Comparison of ENCODE assay signal across 8 mouse cellular contexts in genomic region chr19:5001666-5002406, GRCm38 (mm10). TPM values are rescaled to one million over a fixed set of nuclear protein-coding genes. Genes with fewer than 3 reads are reported as not detected.
DNase-seq lines count a peak whose midpoint lies in the region; ATAC-seq and TF ChIP-seq lines count a peak whose summit lies in the region.

No protein-coding gene starts in this region.

- H3K9me3 ChIP-seq in heart, embryonic 15.5 days (replicated peaks) = no peaks in the 10 kb centered on the region
- no peaks in the 10 kb centered on the region for H3K9me3 ChIP-seq in liver, embryonic 12.5 days (replicated peaks)
- no peaks in the 10 kb centered on the region for H3K9me3 ChIP-seq in neural tube, embryonic 11.5 days (ENCODE audit: control insufficient read depth, low read length)
- no peaks in the 10 kb centered on the region for H3K9me3 ChIP-seq in stomach, embryonic 15.5 days

- H3K27me3 ChIP-seq in heart, embryonic 15.5 days = no peaks in the 10 kb centered on the region
- peaks cover 57% of the 10 kb centered on the region for H3K27me3 ChIP-seq in liver, embryonic 12.5 days (replicated peaks)
- no peaks in the 10 kb centered on the region for H3K27me3 ChIP-seq in neural tube, embryonic 11.5 days (ENCODE audit: control insufficient read depth, insufficient read depth, low read length)
- peaks cover 6% of the 10 kb centered on the region; the same call in 1 of the 2 replicates for H3K27me3 ChIP-seq in stomach, embryonic 15.5 days (replicated peaks)

- H3K36me3 ChIP-seq in heart, embryonic 15.5 days = no peaks in the 10 kb centered on the region
- no peaks in the 10 kb centered on the region for H3K36me3 ChIP-seq in liver, embryonic 12.5 days
- H3K36me3 ChIP-seq in neural tube, embryonic 11.5 days (ENCODE audit: control insufficient read depth, insufficient read depth, low read length) = no peaks in the 10 kb centered on the region
- no peaks in the 10 kb centered on the region for H3K36me3 ChIP-seq in stomach, embryonic 15.5 days

- peak; percentile 71 for ATAC-seq in erythroid progenitor cell, adult 5-6 weeks (replicated peaks; ENCODE audit: low FRiP score, poor library complexity, severe bottlenecking)
- ATAC-seq in heart, embryonic 15.5 days (replicated peaks; ENCODE audit: insufficient number of reproducible peaks, insufficient read depth, low FRiP score, low read depth) = peak; percentile 84
- 0 out of 2 replicates have a peak, but pooled peaks have one; percentile 24 for ATAC-seq in liver, embryonic 12.5 days
- ATAC-seq in neural tube, embryonic 11.5 days (ENCODE audit: insufficient read depth, low FRiP score, low TSS enrichment) = peak; percentile 93
- ATAC-seq in stomach, embryonic 15.5 days (ENCODE audit: insufficient read depth, low FRiP score, low read depth) = peak; percentile 73

- peak; percentile 93 for DNase-seq in CD4-positive, CD25-positive, alpha-beta regulatory T cell, adult 2 months (ENCODE audit: low read depth, low spot score)
- DNase-seq in brain, embryonic 14.5 days (ENCODE audit: low read depth) = peak; percentile 99
- peak; percentile 80 for DNase-seq in kidney, postnatal 14 days
- DNase-seq in neural tube, embryonic 11.5 days (ENCODE audit: low spot score) = peak; percentile 92

- peak overlapping the region; percentile 50 for H3K27ac ChIP-seq in heart, embryonic 15.5 days
- H3K27ac ChIP-seq in liver, embryonic 12.5 days = no peak overlapping the region
- H3K27ac ChIP-seq in neural tube, embryonic 11.5 days (ENCODE audit: low read depth, low read length) = peak overlapping the region; percentile 35; the same call in 1 of the 2 replicates
- peak overlapping the region; percentile 54 for H3K27ac ChIP-seq in stomach, embryonic 15.5 days

- TF ChIP-seq CTCF in brain, embryonic 14.5 days (IDR thresholded peaks at IDR 0.05; ENCODE audit: borderline replicate concordance, extremely low read depth, insufficient read depth, insufficient read length) = peak; percentile 98

- TF ChIP-seq POLR2A in brain, embryonic 14.5 days (IDR thresholded peaks at IDR 0.05; ENCODE audit: borderline replicate concordance, extremely low read depth, insufficient read depth, insufficient read length, poor library complexity, severe bottlenecking) = 0 out of 2 replicates have a peak, but pooled peaks have one; percentile 7

- H3K4me2 ChIP-seq in heart, embryonic 15.5 days = peak overlapping the region; percentile 68
- H3K4me2 ChIP-seq in liver, embryonic 12.5 days = peak overlapping the region; percentile 36
- peak overlapping the region; percentile 43 for H3K4me2 ChIP-seq in neural tube, embryonic 11.5 days (ENCODE audit: low read depth)
- H3K4me2 ChIP-seq in stomach, embryonic 15.5 days = peak overlapping the region; percentile 50

- H3K9ac ChIP-seq in heart, embryonic 15.5 days = peak overlapping the region; percentile 39
- H3K9ac ChIP-seq in liver, embryonic 12.5 days = no peak overlapping the region
- H3K9ac ChIP-seq in neural tube, embryonic 11.5 days (ENCODE audit: low read length) = peak overlapping the region; percentile 23; the same call in 1 of the 2 replicates
- no peak overlapping the region for H3K9ac ChIP-seq in stomach, embryonic 15.5 days

- 1% methylated on average over 39 of the region's 39 CpGs for WGBS in heart, embryonic 15.5 days
- 3% methylated on average over 39 of the region's 39 CpGs for WGBS in liver, embryonic 12.5 days (ENCODE audit: insufficient replicate concordance)
- WGBS in neural tube, embryonic 11.5 days = under 1% methylated on average over 39 of the region's 39 CpGs
- WGBS in stomach, embryonic 15.5 days = under 1% methylated on average over 39 of the region's 39 CpGs

- peaks cover 10% of the 10 kb centered on the region for H3K4me1 ChIP-seq in heart, embryonic 15.5 days (replicated peaks)
- H3K4me1 ChIP-seq in liver, embryonic 12.5 days = peaks cover 8% of the 10 kb centered on the region; the same call in 1 of the 2 replicates
- H3K4me1 ChIP-seq in neural tube, embryonic 11.5 days (ENCODE audit: control insufficient read depth, insufficient read depth, low read length) = 0 out of 2 replicates have a peak, but pooled peaks cover 5% of the 10 kb centered on the region
- peaks cover 6% of the 10 kb centered on the region for H3K4me1 ChIP-seq in stomach, embryonic 15.5 days

- H3K4me3 ChIP-seq in heart, embryonic 15.5 days = peak overlapping the region; percentile 37
- H3K4me3 ChIP-seq in liver, embryonic 12.5 days = no peak overlapping the region
- peak overlapping the region; percentile 21 for H3K4me3 ChIP-seq in neural tube, embryonic 11.5 days (ENCODE audit: low read depth, low read length)
- peak overlapping the region; percentile 23 for H3K4me3 ChIP-seq in stomach, embryonic 15.5 days (replicated peaks)

RNA-seq across cellular contexts. Expression of gene Npas4, which starts 11.7 kb away (rescaled TPM):
- polyA plus RNA-seq in brain, embryonic 14.5 days (2012; rRNA removed) = 4.1 and 7.8 TPM in 2 replicates
- total RNA-seq in erythroid progenitor cell, adult 5-6 weeks (2015; ENCODE audit: low replicate concordance) = not detected in 2 replicates
- not detected in 2 replicates for total RNA-seq in erythroid progenitor cell, adult 5-6 weeks (2017; ENCODE audit: low replicate concordance)
- polyA plus RNA-seq in heart, embryonic 15.5 days (2015; fragmentation: Nextera tagmentation; extraction: Ambion mirVana) = 0.10 and 0.23 TPM in 2 replicates
- not detected in 2 replicates for polyA plus RNA-seq in liver, embryonic 12.5 days (2016; fragmentation: Nextera tagmentation; extraction: Ambion mirVana)
- 0.12 TPM in 1 of 2 replicates, not detected in the other for polyA plus RNA-seq in neural tube, embryonic 11.5 days (2014; fragmentation: Nextera tagmentation; extraction: Ambion mirVana)
- polyA plus RNA-seq in stomach, embryonic 15.5 days (2015; fragmentation: Nextera tagmentation; extraction: Ambion mirVana) = 0.22 and 0.24 TPM in 2 replicates

RNA-seq across cellular contexts. Expression of gene Slc29a2, which starts 21.8 kb away (rescaled TPM):
- 31.1 and 34.9 TPM in 2 replicates for polyA plus RNA-seq in brain, embryonic 14.5 days (2012; rRNA removed)
- not detected in 2 replicates for total RNA-seq in erythroid progenitor cell, adult 5-6 weeks (2015; ENCODE audit: low replicate concordance)
- total RNA-seq in erythroid progenitor cell, adult 5-6 weeks (2017; ENCODE audit: low replicate concordance) = not detected in 2 replicates
- polyA plus RNA-seq in heart, embryonic 15.5 days (2015; fragmentation: Nextera tagmentation; extraction: Ambion mirVana) = 8.8 and 11.1 TPM in 2 replicates
- 3.3 and 3.8 TPM in 2 replicates for polyA plus RNA-seq in liver, embryonic 12.5 days (2016; fragmentation: Nextera tagmentation; extraction: Ambion mirVana)
- 3.9 and 6.2 TPM in 2 replicates for polyA plus RNA-seq in neural tube, embryonic 11.5 days (2014; fragmentation: Nextera tagmentation; extraction: Ambion mirVana)
- 3.6 and 3.7 TPM in 2 replicates for polyA plus RNA-seq in stomach, embryonic 15.5 days (2015; fragmentation: Nextera tagmentation; extraction: Ambion mirVana)

RNA-seq across cellular contexts. Expression of gene B4gat1, which starts 36.8 kb away (rescaled TPM):
- polyA plus RNA-seq in brain, embryonic 14.5 days (2012; rRNA removed) = 46.8 and 49.8 TPM in 2 replicates
- not detected in 2 replicates for total RNA-seq in erythroid progenitor cell, adult 5-6 weeks (2015; ENCODE audit: low replicate concordance)
- 0.68 TPM in 1 of 2 replicates, not detected in the other for total RNA-seq in erythroid progenitor cell, adult 5-6 weeks (2017; ENCODE audit: low replicate concordance)
- 43.1 and 43.6 TPM in 2 replicates for polyA plus RNA-seq in heart, embryonic 15.5 days (2015; fragmentation: Nextera tagmentation; extraction: Ambion mirVana)
- 10.9 and 13.2 TPM in 2 replicates for polyA plus RNA-seq in liver, embryonic 12.5 days (2016; fragmentation: Nextera tagmentation; extraction: Ambion mirVana)
- 37.9 and 39.8 TPM in 2 replicates for polyA plus RNA-seq in neural tube, embryonic 11.5 days (2014; fragmentation: Nextera tagmentation; extraction: Ambion mirVana)
- polyA plus RNA-seq in stomach, embryonic 15.5 days (2015; fragmentation: Nextera tagmentation; extraction: Ambion mirVana) = 38.7 and 42.1 TPM in 2 replicates

RNA-seq across cellular contexts. Expression of gene AC124502.3, which starts 36.9 kb away (rescaled TPM):
- 1.9 and 2.8 TPM in 2 replicates for polyA plus RNA-seq in brain, embryonic 14.5 days (2012; rRNA removed)
- total RNA-seq in erythroid progenitor cell, adult 5-6 weeks (2015; ENCODE audit: low replicate concordance) = 1.3 and 4.0 TPM in 2 replicates
- total RNA-seq in erythroid progenitor cell, adult 5-6 weeks (2017; ENCODE audit: low replicate concordance) = 2.1 TPM in 1 of 2 replicates, not detected in the other
- polyA plus RNA-seq in heart, embryonic 15.5 days (2015; fragmentation: Nextera tagmentation; extraction: Ambion mirVana) = 1.4 and 1.5 TPM in 2 replicates
- polyA plus RNA-seq in liver, embryonic 12.5 days (2016; fragmentation: Nextera tagmentation; extraction: Ambion mirVana) = 0.20 and 0.23 TPM in 2 replicates
- 1.2 and 2.8 TPM in 2 replicates for polyA plus RNA-seq in neural tube, embryonic 11.5 days (2014; fragmentation: Nextera tagmentation; extraction: Ambion mirVana)
- 2.2 and 2.3 TPM in 2 replicates for polyA plus RNA-seq in stomach, embryonic 15.5 days (2015; fragmentation: Nextera tagmentation; extraction: Ambion mirVana)

RNA-seq across cellular contexts. Expression of gene Brms1, which starts 39.3 kb away (rescaled TPM):
- polyA plus RNA-seq in brain, embryonic 14.5 days (2012; rRNA removed) = 32.9 and 39.8 TPM in 2 replicates
- 4.6 and 13.0 TPM in 2 replicates for total RNA-seq in erythroid progenitor cell, adult 5-6 weeks (2015; ENCODE audit: low replicate concordance)
- total RNA-seq in erythroid progenitor cell, adult 5-6 weeks (2017; ENCODE audit: low replicate concordance) = 4.5 and 10.9 TPM in 2 replicates
- polyA plus RNA-seq in heart, embryonic 15.5 days (2015; fragmentation: Nextera tagmentation; extraction: Ambion mirVana) = 23.0 and 31.9 TPM in 2 replicates
- polyA plus RNA-seq in liver, embryonic 12.5 days (2016; fragmentation: Nextera tagmentation; extraction: Ambion mirVana) = 40.4 TPM in 2 replicates
- 65.5 and 78.9 TPM in 2 replicates for polyA plus RNA-seq in neural tube, embryonic 11.5 days (2014; fragmentation: Nextera tagmentation; extraction: Ambion mirVana)
- 39.5 and 39.9 TPM in 2 replicates for polyA plus RNA-seq in stomach, embryonic 15.5 days (2015; fragmentation: Nextera tagmentation; extraction: Ambion mirVana)

Comparison
In these comparisons a context has a peak if more than half of its experiments do, and no peak if none do; other contexts are left out.
1. ATAC-seq: peak in every context shown above with its lines; median percentile 93 in neural tube, embryonic 11.5 days; 84 in heart, embryonic 15.5 days; 73 in stomach, embryonic 15.5 days; 71 in erythroid progenitor cell, adult 5-6 weeks; 24 in liver, embryonic 12.5 days.
2. H3K9ac ChIP-seq: peak in heart, embryonic 15.5 days (single experiment) and neural tube, embryonic 11.5 days (single experiment); none in liver, embryonic 12.5 days (single experiment) and stomach, embryonic 15.5 days (single experiment).
3. Peak in every context shown above with its lines, with median percentiles within 50 percentile points of each other: DNase-seq and H3K4me2 ChIP-seq.